Mouse (Mus musculus): ENCODE results near the gene Schip1.
A peak's percentile ranks its signal among the peaks of the same experiment; 100 is the strongest.

Schip1 gene

DNA sequence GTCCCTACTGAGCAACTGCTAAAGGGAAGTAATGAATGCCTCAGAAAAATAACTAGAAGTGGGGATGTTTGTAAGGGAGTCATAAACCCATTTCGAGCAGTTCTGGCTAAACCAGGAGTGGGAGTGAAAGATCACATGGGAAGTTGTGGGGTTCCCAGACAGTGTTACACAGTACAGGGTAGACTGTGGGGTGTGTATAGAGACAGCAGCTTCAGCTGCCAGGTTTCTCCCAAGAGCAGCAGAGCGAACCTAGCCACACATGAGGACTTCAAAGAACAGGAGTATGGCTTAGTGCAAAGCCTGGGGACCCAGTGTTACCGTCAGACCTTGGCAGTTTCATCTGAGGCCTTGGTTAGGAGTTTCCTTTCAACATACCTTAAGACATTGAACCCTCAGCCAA is 568.1 kb downstream of the Schip1 start:
- DNase-seq = no peak

DNA sequence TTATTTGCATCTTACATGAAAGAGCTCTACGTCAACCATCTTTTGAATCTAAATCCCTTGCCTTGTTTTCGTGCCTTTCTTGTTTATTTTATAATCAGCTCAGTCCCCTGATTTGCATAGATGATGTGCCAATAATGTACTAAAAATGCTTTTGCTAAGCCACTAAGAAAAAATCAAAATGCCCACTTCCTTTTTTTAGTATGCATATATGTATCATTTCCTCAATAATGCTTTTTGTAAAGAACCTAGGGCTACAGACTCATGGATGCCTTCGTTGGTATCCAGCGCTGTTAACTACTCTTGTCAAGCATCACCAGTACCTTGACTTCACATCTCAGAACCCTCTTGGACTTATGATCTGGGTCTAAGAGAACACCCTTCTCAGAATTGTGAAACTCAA is 569.0 kb downstream of the Schip1 start:
- no peak for DNase-seq

DNA sequence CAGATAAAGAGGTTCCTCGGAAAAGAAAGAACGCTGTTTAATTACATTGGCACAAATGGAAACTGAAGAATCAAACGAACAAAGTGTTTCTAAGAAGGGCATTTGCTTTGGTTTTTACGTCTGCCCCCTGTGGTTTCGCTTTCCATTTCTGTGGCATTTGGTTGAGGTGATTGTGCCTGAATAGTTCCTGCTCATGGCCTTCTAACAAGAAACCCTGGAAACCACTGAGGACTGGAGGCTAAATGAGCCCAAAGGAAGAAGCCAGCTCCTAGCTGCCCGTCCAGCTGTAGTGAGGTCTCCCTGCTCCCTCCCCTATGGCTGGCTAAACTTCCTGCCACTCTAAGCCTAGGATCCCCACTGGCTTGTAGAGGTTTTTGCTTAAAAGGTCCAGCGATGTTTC is 573.4 kb downstream of the Schip1 start:
- no peak for DNase-seq

DNA sequence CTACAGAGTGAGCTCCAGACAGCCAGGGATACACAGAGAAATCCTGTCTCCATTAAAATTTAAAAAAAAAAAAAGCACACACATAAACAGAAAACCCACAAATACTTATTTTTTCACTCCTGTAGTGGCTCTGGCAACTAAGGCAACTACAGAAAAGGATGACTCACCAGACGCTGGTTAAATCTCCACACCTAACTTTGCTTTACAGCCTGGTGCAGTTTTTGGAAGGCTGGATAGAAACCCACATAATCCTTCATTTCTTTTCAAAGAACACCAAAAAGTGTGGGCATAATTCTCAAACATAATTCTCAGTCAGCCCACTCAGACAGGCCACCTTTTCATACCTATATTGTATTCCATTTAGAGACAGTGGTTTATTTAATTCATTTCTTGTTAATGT is 574.1 kb downstream of the Schip1 start:
- no peak for DNase-seq

DNA sequence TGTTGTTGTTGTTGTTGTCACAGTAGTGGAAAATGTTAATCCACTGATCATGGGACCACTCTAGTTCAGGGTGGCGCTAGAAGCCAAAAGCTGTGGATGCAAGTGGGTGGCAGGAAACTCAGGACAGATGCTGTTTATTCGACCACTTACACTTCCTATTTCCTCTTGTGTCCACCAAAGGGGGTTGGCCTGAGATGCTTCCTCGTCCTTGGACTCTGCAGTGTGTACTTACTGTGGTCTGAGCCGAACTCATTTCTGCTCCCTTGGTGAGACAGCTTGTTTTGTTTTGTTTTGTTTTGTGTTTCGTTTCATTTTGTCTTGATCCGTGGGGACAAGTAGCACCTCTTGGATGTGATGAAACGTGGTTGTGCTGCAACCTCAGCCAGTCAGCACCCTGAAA is 578.3 kb downstream of the Schip1 start:
- DNase-seq = no peak

DNA sequence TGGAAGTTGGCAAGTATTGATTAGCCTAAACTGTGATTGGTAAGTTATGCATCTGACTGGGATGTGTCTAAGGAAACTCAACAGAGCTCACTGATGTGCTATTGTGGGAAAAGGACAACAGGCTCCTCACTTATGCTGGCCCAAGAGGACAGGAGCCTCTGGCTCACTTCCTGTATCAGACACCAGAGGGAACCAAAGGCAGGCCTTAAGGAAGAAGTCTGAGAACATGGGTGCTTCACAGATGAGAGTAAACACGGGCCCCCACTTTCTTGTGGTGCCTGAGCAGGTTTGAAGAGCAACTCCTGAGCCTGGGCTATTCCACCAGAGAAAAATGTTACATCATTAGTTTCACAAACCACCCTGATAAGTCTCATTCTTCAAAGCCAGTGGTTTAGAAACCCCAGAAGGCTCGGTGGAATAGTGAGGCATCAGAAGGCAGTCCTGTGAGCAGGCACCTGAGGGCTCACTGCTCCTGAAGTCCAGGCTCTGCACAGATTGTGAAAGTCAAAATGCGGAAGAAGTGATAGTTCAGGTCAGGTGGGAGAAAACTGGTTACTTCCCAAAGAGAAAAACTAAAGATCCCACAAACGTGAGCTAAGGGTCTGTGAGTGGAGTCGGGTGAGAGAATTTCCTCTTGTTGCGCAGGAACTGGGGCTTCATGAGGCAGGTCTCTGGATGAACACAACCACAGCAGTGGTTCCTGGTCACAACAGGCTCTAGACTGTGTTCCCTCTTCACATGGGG is 582.0 kb downstream of the Schip1 start:
- DNase-seq = peak; percentile 62 to 63

DNA sequence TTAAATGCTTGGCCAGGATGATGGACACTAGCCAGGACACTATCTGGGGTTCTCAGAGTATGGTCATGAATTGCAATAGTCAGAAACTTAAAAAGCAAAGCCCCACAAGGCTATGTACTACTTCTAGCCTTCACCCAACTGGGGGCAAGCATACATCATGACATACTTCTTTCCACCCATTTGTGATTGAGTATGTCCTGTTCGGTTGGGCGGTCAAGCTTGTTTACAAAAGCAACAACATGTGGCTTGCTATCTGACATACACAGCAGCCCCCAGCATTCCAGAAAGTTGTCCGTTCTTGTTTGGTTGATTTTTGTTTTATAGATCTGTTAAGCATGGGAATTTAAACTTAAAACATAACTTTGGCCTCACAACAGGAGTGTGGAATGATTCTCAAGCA is 582.7 kb downstream of the Schip1 start:
- no peak for DNase-seq

DNA sequence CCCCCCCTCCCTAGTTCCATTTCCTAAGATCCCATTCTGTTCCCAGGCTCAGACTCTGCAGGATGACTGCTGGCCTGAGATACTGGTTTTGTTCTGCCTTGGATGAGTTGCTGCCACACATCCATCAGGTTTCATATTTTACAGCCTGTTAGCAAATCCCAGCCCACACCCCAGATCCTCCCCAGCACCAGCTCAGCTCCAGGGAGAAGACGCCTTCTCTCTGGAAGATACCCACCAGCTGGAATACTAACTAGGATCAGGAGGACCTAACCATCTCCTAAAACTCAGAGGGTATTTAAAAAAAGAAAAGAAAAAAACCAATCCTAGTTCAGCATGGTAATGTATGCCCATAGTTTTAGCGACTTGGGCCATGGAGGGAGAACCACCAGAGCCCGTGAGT is 585.6 kb downstream of the Schip1 start:
- no peak for DNase-seq

DNA sequence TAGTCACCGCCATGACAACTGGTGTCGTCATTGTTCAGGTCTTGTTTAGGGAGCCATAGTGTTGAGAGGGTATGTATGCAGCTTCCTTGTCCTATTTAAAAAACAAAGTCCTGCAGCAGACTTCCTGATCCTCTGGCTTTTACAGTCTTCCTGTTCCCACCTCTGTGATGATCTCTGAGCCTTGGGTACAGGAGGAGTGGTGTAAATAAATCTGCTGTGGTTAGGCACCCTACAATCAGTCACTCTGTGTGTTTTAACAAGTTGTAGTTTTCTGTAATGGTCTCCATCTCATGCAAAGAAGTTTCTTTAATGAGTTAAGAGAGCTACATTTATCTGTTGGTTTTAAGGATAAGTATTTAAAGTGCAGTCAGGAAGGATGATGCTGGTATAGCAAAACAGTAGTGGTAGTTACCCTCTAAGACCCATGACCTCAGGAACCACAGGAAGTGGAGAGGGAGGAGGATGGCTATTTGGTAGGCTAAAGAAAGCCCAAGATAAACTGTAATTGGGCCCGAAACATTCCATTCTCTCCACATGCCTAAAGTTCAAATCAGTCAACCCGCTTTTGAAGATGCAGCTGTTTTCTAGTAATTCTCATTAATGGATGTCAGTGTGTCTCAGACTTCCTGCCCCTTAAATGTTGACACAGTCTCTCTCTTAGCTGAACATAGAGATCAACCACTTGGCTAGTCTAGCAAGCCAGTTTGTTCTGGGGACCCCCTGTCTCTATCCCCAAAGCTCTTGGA is 592.2 kb downstream of the Schip1 start:
- DNase-seq = no peak

DNA sequence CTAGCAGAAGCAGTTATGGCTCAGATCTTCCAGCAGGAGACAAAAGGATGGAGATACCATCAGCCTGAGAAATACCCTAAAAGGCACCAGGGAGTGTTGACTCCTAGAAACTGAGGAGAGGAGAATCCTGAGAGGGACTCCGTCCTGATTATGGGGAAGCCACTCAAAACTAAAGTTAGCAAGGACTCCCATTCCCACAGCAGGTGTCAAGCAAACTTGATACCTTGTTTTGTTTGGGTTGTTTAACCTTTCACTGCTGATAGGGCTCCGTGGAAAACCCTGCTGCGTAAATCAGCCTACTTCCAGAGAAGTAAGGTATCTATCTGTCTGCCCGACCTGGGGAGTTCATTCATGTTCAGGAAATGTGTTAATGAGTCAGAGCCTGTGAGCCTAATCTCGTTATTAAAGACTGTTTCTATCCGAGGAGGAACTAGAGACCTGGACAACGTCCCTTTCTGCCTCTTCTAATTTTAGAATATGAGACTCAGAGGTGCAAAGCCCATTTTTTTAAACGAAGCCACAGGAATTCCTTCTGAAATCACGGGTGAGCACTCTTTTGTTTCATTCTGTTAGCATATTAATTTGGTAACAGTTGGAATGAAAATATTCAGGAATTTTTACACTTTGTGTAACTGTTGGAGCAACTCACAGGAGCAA is 593.1 kb downstream of the Schip1 start:
- no peak for DNase-seq

DNA sequence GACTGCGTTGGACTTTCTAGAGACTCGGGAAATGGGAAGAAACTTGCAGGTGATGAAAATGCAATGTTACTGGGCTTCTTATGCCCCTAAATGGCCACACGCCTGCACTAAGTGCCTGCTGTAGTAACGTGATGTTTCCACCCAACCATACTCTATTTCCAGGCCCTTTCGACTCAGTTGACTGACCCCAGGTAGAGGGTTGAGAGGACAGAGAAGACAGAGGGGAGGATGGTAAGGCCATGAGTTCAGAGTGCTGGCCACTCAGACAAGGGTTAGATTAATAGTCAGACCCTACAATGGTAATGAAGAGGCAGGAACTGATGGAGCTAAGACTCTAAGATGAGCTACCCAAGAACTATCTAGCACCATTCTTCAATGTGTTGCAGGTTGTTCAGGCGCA is 595.4 kb downstream of the Schip1 start:
- DNase-seq = no peak

DNA sequence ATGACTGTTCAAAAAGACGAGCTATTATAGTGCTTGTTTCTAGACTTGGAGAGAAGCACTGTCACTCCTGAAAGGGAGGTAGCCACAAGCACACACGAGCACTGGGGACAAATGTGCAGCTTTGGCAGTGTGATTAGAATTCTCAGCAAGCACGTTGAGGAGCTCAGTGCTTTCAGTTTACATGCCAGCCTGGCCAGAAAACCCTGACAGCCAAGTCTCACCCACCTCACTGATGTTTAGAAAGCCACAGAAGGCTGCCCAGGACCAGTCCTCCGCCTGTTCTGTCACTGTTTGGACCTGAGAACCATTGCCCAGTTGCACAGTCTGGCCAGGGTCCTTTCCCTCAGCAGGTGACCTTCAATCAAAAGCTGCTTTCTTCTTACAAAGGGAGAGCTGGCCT is 595.9 kb downstream of the Schip1 start:
- no peak for DNase-seq

DNA sequence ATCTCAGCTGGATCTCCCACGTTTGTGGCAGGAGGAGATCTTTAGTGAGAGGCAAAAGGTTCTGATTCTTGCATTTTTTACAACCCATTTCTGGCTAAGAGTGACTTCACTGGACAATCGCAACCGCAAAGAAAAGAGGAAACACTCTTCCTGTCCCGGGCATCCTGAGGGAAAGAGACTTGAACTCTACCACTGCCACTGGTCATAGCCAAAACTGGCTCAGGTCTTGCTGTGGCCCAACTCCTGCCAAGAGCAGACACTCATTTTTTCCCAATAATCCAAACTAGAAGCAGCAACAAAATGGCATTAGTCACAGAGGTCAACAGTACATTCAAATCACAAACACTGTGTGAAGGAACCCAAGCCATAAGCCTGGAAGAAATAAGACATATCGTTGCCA is 597.8 kb downstream of the Schip1 start:
- no peak for DNase-seq

DNA sequence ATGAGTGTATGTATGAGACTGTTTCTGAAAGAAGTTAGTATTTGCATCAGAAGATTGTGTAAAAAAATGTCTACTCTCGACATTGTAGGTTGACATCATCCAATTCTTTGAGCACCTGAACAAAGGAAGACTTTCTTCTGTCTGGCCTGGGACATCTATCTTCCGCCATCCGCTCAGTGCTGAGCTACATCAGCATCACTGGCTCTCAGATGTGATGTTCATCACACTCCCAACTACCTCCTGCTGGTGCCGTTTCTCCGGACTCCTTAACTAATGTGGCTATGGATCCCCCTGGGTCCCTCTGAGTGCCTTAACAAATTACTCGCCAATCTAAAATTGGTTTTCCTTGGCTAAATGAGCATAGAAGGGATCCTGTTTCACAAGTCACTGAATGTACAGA is 599.7 kb downstream of the Schip1 start:
- no peak for DNase-seq

DNA sequence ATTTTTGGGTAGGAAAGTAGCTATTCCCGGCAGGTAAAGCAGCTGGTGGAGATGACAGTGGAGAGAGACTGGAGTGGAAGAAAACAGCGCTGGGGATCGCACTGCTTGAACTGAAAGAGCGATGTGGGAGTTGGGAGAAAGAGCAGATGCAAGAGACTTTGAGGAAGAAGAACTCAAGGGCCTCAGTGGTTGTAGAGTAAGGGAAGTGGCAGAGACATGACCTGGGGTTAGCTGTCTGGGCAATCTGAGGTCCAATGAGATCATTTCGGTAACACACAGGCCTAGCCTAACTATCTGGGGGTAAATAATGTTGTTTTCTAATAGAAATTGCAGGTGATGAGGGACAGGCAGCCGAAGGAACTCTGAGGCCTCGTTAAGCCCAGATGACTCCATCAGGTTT is 601.8 kb downstream of the Schip1 start:
- DNase-seq = no peak

DNA sequence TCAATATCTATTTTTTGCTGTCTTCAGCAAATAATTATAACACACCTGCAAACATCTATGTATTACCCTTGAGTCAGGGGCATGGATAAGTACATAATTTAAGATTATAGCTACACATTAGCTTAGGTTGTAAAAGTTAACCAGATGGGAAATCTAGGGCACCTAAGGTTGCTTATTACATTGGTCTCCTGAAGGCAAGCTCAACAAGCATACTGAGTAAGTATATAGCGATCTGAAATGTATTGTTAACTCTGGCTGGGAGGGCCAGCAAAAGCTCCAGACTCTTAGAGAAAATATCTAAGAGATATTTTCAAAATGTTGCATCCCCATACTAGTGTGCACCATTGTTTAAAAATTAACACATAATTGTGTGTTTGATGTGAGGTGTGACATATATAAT is 603.2 kb downstream of the Schip1 start:
- DNase-seq = no peak

DNA sequence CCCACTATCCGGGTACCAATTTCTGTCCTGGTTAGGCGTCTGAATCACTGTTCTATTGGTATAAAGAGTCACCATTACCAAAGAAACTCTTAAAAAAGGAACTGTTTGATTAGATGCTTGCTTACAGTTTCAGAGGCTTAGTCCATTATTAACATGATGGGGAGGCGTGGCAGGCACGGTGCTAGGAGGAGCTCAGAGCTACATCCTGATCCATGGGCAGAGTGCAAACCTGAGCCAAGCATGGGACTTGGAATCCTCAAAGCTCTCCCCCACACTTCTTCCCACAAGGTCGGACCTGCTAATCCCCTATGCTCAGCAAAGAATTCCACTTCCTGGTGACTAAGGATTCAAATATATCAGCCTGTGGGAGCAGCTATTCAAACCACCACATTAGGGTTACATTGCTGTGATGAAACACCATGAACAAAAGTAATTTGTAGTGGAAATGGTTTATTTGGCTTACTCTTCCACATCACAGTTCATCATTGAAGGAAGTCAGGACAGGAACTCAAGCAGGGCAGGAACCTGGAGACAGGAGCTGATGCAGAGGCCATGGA is 604.9 kb downstream of the Schip1 start:
- no peak for DNase-seq

DNA sequence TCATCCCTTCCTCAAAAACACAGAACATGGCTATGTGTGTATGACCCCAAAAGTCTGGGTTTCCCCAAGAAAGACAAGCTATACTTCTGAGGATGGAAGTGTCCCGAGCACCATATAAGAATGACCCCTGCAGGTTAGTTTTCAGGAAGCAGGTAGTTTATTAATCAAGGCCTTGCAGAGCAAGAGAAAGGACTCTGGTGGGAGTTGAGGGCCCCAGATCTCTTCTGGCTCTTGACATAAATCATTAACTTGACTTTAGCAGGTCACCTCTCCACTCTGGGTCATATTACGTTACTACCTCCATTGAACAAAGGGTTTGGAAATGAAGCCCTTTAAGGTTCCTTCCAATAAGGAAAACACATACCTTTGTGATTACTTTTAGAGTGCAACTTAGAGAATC is 610.1 kb downstream of the Schip1 start:
- no peak for DNase-seq

DNA sequence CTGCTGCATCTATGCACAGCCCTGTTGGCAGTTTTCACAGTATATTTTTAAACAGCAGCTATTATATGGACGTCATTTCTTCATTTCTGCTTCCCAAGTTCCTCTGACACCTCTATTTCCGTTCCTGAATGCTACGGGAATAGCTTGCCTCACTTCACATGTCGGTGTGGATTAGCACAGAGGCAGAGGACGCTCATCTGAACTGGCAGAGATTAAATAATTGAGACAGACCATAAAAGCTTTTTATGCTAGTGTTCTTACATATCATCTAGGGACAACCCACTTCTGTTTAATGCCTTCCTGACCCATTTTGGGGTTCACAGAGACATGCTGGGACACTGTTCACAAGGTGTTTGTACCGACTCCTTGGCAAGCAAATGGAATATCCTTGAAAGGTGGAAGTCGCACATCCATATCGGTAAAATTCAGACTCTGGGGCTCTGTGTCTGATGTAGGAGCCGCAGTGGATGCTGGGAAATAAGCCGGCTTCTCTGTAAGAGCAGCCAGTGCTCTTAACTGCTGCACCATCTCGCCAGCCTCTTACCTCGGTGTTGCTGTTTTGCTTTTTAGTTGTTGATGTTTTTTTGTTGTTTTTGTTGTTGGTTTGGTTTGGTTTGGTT is 610.7 kb downstream of the Schip1 start:
- no peak for DNase-seq
